ENCODE assay signal across 24 mouse cellular contexts in the genomic region with DNA sequence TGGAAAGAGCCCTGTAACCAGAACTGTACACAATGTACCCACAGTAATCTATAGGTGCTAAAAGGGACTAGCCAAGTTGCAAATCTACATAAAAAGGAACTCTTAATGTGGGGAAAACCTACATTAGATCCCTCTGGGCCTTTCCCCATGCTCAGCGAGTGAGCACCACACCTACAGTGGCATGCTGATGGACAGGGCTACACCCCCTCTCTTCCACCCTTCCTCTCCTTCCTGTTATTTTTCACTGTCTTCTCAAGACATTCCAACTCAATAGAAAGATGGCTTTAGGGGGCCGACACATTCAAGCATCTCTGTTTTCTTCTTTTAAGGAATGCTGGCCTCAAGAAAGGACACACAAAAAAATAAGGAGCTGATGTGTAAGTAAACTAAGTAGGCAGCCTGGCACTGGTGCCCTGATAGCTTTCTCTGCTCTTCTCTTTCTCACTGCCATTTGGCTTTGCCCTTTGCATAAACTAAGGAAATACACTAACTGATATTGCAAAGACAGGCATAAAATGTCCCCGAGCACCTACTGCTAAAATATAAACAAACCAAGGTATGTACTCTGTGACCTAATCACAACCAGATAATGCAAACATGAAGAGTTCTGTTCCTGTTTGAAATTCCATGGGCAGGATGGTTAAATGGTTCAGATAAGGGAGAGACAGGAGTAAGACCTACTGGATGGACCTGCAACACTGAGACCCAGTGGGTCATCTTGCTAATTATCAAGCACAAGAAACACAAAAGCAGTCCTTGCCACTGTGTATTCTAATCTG.
"Had no signal": no experiment of that assay in that cellular context is flagged by ENCODE, and none has a peak within 500 bp of the region (broad histone marks: within the 10 kb centered on the region; RNA-seq: fewer than 3 reads in every experiment).

No protein-coding gene starts in this region.

- H3K4me3 ChIP-seq: gastrocnemius, adult 2 months; heart, adult 2 months; heart, embryonic 13.5 days; heart, embryonic 15.5 days; hindbrain, embryonic 10.5 days; hindbrain, embryonic 12.5 days; layer of hippocampus, adult 2 months; left cerebral cortex, adult 2 months; limb, embryonic 10.5 days; limb, embryonic 12.5 days; liver, embryonic 13.5 days; liver, embryonic 15.5 days had no signal

- DNase-seq: gastrocnemius, adult 2 months; gastrocnemius, postnatal 10 days; gastrocnemius, postnatal 25 days; heart, adult 2 months; heart, postnatal 14 days; heart, postnatal 4 days; kidney, adult 18-20 months; kidney, postnatal 4 days; liver, embryonic 13.5 days had no signal

- H3K4me1 ChIP-seq: hindbrain, embryonic 10.5 days; hindbrain, embryonic 12.5 days; limb, embryonic 10.5 days; limb, embryonic 12.5 days had no signal

- H3K27me3 ChIP-seq: heart, embryonic 13.5 days; heart, embryonic 15.5 days; hindbrain, embryonic 12.5 days; limb, embryonic 12.5 days; liver, embryonic 13.5 days; liver, embryonic 15.5 days had no signal

- H3K4me2 ChIP-seq: heart, embryonic 11.5 days; heart, embryonic 13.5 days; heart, embryonic 15.5 days; hindbrain, embryonic 12.5 days; hindbrain, embryonic 14.5 days; limb, embryonic 12.5 days; liver, embryonic 13.5 days; liver, embryonic 15.5 days had no signal

- H3K36me3 ChIP-seq: heart, embryonic 15.5 days; hindbrain, embryonic 12.5 days had no signal

- H3K27ac ChIP-seq: gastrocnemius, adult 2 months; heart, adult 2 months; heart, embryonic 13.5 days; heart, embryonic 15.5 days; hindbrain, embryonic 10.5 days; hindbrain, embryonic 12.5 days; hindbrain, embryonic 14.5 days; layer of hippocampus, adult 2 months; left cerebral cortex, adult 2 months; limb, embryonic 10.5 days; limb, embryonic 12.5 days; liver, embryonic 13.5 days; liver, embryonic 15.5 days had no signal

- H3K9ac ChIP-seq: heart, embryonic 13.5 days; heart, embryonic 15.5 days; hindbrain, embryonic 12.5 days; hindbrain, embryonic 14.5 days; limb, embryonic 12.5 days; liver, embryonic 13.5 days; liver, embryonic 15.5 days had no signal

- H3K9me3 ChIP-seq: heart, embryonic 13.5 days; heart, embryonic 15.5 days; hindbrain, embryonic 10.5 days; hindbrain, embryonic 12.5 days; limb, embryonic 10.5 days; limb, embryonic 12.5 days; liver, embryonic 13.5 days; liver, embryonic 15.5 days had no signal

- ATAC-seq: forebrain, embryonic 16.5 days; hindbrain, embryonic 16.5 days; inflammation-experienced regulatory T-cells, adult 6 months; intestine, postnatal 0 days had no signal
